Mouse (Mus musculus) intestine, embryonic 14.5 days (tissue): Measurements from ENCODE around the gene Tas2r135. TPM values are rescaled to one million over a fixed set of nuclear protein-coding genes. Genes with fewer than 3 reads are reported as not detected.

Source experiments
- ATAC-seq: fragments of 200-750 bp; cut with Nextera tagmentation; replicated peaks from 2 replicates; pipeline ENCODE4 v1.8.0; 2017; ENCODE audit warnings: low read depth, moderate number of reproducible peaks, moderate TSS enrichment, moderate library complexity; ENCODE audit not compliant: low FRiP score, low TSS enrichment
- DNase-seq: peaks from one replicate; pipeline ENCODE4 v3.0.0-alpha.2; 2018; ENCODE audit warnings: low spot score
- H3K27ac ChIP-seq: fragments of 300-500 bp; sonication (generic); 2 replicates; pipeline ENCODE4 v1.5.1; 2014; ENCODE audit warnings: low read depth, mild to moderate bottlenecking, control low read depth
- H3K27me3 ChIP-seq: fragments of 300-500 bp; sonication (generic); replicated peaks from 2 replicates; pipeline ENCODE4 v1.6.1; 2014; ENCODE audit warnings: low read length, control low read depth; ENCODE audit not compliant: control insufficient read depth, insufficient read depth
- H3K36me3 ChIP-seq: fragments of 300-500 bp; sonication (generic); 2 replicates; pipeline ENCODE4 v1.6.1; 2014; ENCODE audit warnings: low read length, control low read depth; ENCODE audit not compliant: control insufficient read depth, insufficient read depth
- H3K4me1 ChIP-seq: fragments of 300-500 bp; sonication (generic); replicated peaks from 2 replicates; pipeline ENCODE4 v1.6.1; 2014; ENCODE audit warnings: low read length, control low read depth, mixed read lengths; ENCODE audit not compliant: control insufficient read depth, insufficient read depth
- H3K4me2 ChIP-seq: fragments of 300-500 bp; sonication (generic); 2 replicates; pipeline ENCODE4 v1.6.1; 2014; ENCODE audit warnings: low read length
- H3K4me3 ChIP-seq: fragments of 300-500 bp; sonication (generic); 2 replicates; pipeline ENCODE4 v1.5.1; 2014; ENCODE audit warnings: low read depth, low read length, control low read depth, mixed read lengths
- H3K9ac ChIP-seq: fragments of 300-500 bp; sonication (generic); 2 replicates; pipeline ENCODE4 v1.6.1; 2014; ENCODE audit warnings: mild to moderate bottlenecking, low read length
- H3K9me3 ChIP-seq: fragments of 300-500 bp; sonication (generic); 2 replicates; pipeline ENCODE4 v1.6.1; 2016; ENCODE audit warnings: low read length, control low read depth; ENCODE audit not compliant: control insufficient read depth
- WGBS: fragments of 180-500 bp; shearing (Covaris S2); extraction: QIAGEN DNeasy Blood & Tissue Kit; methylation state at CpG from one replicate; pipeline ENCODE4 v1.1.7; 2014; 5-methylcytosine and 5-hydroxymethylcytosine counted together
- polyA plus RNA-seq: library from polyadenylated mRNA; unstranded; fragments of >200 nt; fragmentation: Nextera tagmentation; extraction: Ambion mirVana; gene quantifications from 2 replicates; pipeline ENCODE4 v1.2.1, GENCODE M21; 2014

Gene Tas2r135
- polyA plus RNA-seq, 1 experiment from 2014 or later = 0.16 TPM

GRCm38 (mm10) chr6:42397041-42397657 is 8.1 kb upstream of the Tas2r135 start:
- DNase-seq (no peak), ATAC-seq (no peak)
- Histone ChIP-seq H3K4me3 (no peak overlapping the region), H3K9ac (no peak overlapping the region), H3K27ac (no peak overlapping the region), H3K4me2 (no peak overlapping the region), H3K36me3 (no peaks in the 10 kb centered on the region), H3K9me3 (no peaks in the 10 kb centered on the region), H3K4me1 (peaks cover 8% of the 10 kb centered on the region; the same call in 1 of the 2 replicates), H3K27me3 (no peaks in the 10 kb centered on the region)
- 65% methylated on average over 3 of the region's 3 CpGs for WGBS

GRCm38 (mm10) chr6:42398285-42398684 is 6.9 kb upstream of the Tas2r135 start:
- H3K36me3 ChIP-seq = no peaks in the 10 kb centered on the region
- WGBS = 88% methylated on average over 3 of the region's 3 CpGs
- no peaks in the 10 kb centered on the region for H3K27me3 ChIP-seq
- no peak overlapping the region for H3K9ac ChIP-seq
- H3K27ac ChIP-seq = no peak overlapping the region
- ATAC-seq (no peak), DNase-seq (no peak)
- H3K4me2 ChIP-seq = no peak overlapping the region
- peaks cover 8% of the 10 kb centered on the region; the same call in 1 of the 2 replicates for H3K4me1 ChIP-seq
- no peak overlapping the region for H3K4me3 ChIP-seq
- no peaks in the 10 kb centered on the region for H3K9me3 ChIP-seq

- 96% methylated on average over 1 of the region's 1 CpGs for WGBS
- H3K4me1 ChIP-seq = peaks cover 8% of the 10 kb centered on the region; the same call in 1 of the 2 replicates
- H3K4me3 ChIP-seq = no peak overlapping the region
- no peaks in the 10 kb centered on the region for H3K36me3 ChIP-seq
- no peak overlapping the region for H3K9ac ChIP-seq
- no peak for DNase-seq
- H3K4me2 ChIP-seq = no peak overlapping the region
- no peak overlapping the region for H3K27ac ChIP-seq
- no peaks in the 10 kb centered on the region for H3K27me3 ChIP-seq
- no peak for ATAC-seq
- no peaks in the 10 kb centered on the region for H3K9me3 ChIP-seq
These were observed 6.2 kb upstream of the Tas2r135 start for GRCm38 (mm10) chr6:42398998-42399397.

DNA sequence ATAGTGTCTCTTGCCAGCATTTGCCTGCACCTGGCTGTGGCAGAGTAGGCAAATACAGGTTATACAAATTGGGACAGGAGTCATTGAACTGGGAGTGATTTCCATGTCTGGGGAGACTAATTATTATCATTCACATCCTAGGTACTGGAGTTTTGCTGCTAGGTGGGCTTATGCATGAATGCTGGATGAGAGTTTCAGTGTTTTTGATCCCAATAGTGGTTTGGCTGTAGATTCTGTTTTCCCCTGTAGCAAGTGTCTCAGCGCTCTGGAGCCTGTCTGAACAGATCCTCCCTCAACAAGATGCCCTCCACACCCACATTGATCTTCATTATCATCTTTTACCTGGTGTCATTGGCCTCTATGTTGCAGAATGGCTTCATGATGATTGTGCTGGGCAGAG is 5.3 kb upstream of the Tas2r135 start, which contains the start of gene Tas2r143:
Gene Tas2r143 (plus strand): TSS at position 301 of the 400 bp plus-strand sequence.
- H3K27ac ChIP-seq = no peak within 1 kb of the TSS
- no peaks in the 10 kb centered on the region for H3K9me3 ChIP-seq
- 82% methylated on average over 1 of the region's 1 CpGs for WGBS
- H3K4me2 ChIP-seq = no peak within 1 kb of the TSS
- no peaks in the 10 kb centered on the region for H3K36me3 ChIP-seq
- DNase-seq = no peak
- H3K4me1 ChIP-seq = peaks cover 8% of the 10 kb centered on the region; the same call in 1 of the 2 replicates
- ATAC-seq = no peak
- no peaks in the 10 kb centered on the region for H3K27me3 ChIP-seq
- H3K4me3 ChIP-seq = no peak within 1 kb of the TSS
- no peak within 1 kb of the TSS for H3K9ac ChIP-seq

- no peaks in the 10 kb centered on the region for H3K4me1 ChIP-seq
- H3K27ac ChIP-seq = no peak overlapping the region
- H3K4me3 ChIP-seq = no peak overlapping the region
- no peak overlapping the region for H3K9ac ChIP-seq
- H3K27me3 ChIP-seq = no peaks in the 10 kb centered on the region
- WGBS = 88% methylated on average over 2 of the region's 2 CpGs
- ATAC-seq (no peak), DNase-seq (no peak)
- H3K9me3 ChIP-seq = no peaks in the 10 kb centered on the region
- no peak overlapping the region for H3K4me2 ChIP-seq
- H3K36me3 ChIP-seq = no peaks in the 10 kb centered on the region
These were observed 14.2 kb downstream of the Tas2r135 start for GRCm38 (mm10) chr6:42419443-42419842.

GRCm38 (mm10) chr6:42421439-42421838 is 16.2 kb downstream of the Tas2r135 start:
- ATAC-seq (no peak), DNase-seq (no peak)
- Histone ChIP-seq H3K9me3 (no peaks in the 10 kb centered on the region), H3K4me1 (no peaks in the 10 kb centered on the region), H3K36me3 (no peaks in the 10 kb centered on the region), H3K9ac (no peak overlapping the region), H3K27me3 (no peaks in the 10 kb centered on the region), H3K27ac (no peak overlapping the region), H3K4me3 (no peak overlapping the region), H3K4me2 (no peak overlapping the region)
- WGBS = 85% methylated on average over 2 of the region's 2 CpGs

DNA sequence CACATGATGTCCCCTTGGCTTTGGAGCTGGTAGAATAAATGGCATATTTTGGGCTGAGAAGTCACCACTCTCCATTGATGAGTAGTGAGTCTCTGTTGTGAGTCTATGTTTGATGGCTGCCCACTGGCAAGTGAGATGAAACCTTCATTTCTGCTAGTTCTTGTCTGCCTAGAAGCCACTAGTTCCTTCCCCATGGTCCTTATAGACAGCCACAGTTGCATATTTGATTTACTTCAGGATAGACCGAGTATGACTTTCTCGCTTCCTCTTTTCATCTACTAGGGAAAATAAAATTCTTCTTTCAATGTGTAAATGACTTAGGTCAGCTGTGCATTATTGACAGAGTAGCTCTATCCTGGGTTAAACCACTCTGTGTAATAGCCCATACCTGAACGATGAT is 19.2 kb downstream of the Tas2r135 start:
- ATAC-seq = no peak
- H3K4me3 ChIP-seq = no peak overlapping the region
- no peak for DNase-seq
- H3K9me3 ChIP-seq = no peaks in the 10 kb centered on the region
- H3K27ac ChIP-seq = no peak overlapping the region
- no peaks in the 10 kb centered on the region for H3K27me3 ChIP-seq
- no peak overlapping the region for H3K9ac ChIP-seq
- WGBS = 93% methylated on average over 3 of the region's 3 CpGs
- H3K4me1 ChIP-seq = no peaks in the 10 kb centered on the region
- H3K4me2 ChIP-seq = no peak overlapping the region
- no peaks in the 10 kb centered on the region for H3K36me3 ChIP-seq

DNA sequence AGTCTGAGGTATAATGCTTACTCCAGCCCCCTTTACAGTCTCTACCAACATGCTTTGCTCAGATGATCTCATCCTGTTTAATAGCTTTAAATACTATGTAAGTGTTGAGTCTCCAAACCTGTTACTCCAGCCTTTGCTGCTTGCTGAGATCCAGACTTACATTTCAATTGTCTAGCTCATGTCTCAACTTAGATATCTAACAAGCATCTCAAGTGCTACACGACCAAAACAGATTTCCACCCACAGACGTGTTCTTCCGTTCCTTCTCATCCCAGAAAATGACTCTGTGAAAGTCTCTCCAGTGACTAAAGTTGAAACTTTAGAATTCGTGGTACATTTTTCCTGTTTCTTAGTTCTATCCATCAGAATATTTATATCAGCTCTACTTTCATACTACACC is 21.1 kb downstream of the Tas2r135 start:
- no peak for ATAC-seq
- Histone ChIP-seq H3K9ac (no peak overlapping the region), H3K9me3 (no peaks in the 10 kb centered on the region), H3K27ac (no peak overlapping the region), H3K4me3 (no peak overlapping the region), H3K27me3 (no peaks in the 10 kb centered on the region), H3K4me1 (no peaks in the 10 kb centered on the region), H3K36me3 (no peaks in the 10 kb centered on the region), H3K4me2 (no peak overlapping the region)
- DNase-seq = no peak
- WGBS = 89% methylated on average over 4 of the region's 4 CpGs

DNA sequence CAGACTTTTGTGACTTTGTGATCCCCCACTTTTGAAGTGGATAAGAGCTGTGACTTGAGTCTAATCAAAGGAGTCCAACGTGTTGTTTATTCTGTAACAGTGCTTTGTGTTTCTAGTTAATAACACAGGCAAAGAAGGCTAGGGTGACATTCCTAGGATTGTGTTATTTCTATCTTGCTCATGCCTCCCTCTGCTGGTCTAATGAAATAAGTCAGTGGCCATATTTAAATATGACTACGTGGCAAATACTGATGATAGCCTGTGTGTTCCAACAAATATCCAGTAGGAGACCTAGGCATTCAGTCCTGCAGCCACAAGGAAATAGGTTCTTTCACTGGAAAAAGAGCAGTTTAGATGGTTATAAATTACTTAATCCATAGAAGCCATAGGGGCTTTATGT is 28.3 kb downstream of the Tas2r135 start:
- no peak overlapping the region for H3K9ac ChIP-seq
- DNase-seq = no peak
- no peak overlapping the region for H3K27ac ChIP-seq
- 69% methylated on average over 2 of the region's 2 CpGs for WGBS
- no peaks in the 10 kb centered on the region for H3K4me1 ChIP-seq
- no peaks in the 10 kb centered on the region for H3K27me3 ChIP-seq
- H3K36me3 ChIP-seq = no peaks in the 10 kb centered on the region
- H3K4me2 ChIP-seq = no peak overlapping the region
- H3K4me3 ChIP-seq = no peak overlapping the region
- ATAC-seq = no peak
- H3K9me3 ChIP-seq = no peaks in the 10 kb centered on the region
